Mouse (Mus musculus) liver, embryonic 13.5 days (tissue): Measurements from ENCODE around the gene Add2. TPM values are rescaled to one million over a fixed set of nuclear protein-coding genes. Genes with fewer than 3 reads are reported as not detected.
A peak's percentile ranks its signal among the peaks of the same experiment; 100 is the strongest.

Experiments
- ATAC-seq: fragments of 200-750 bp; cut with Nextera tagmentation; 2 replicates; pipeline ENCODE4 v1.8.0; 2017; ENCODE audit warnings: low read depth, mild to moderate bottlenecking, moderate number of reproducible peaks, moderate library complexity
- DNase-seq: peaks from one replicate; pipeline ENCODE4 v3.0.0; 2022
- H3K27ac ChIP-seq: fragments of 300-500 bp; sonication (generic); 2 replicates; pipeline ENCODE4 v1.5.1; 2015; ENCODE audit warnings: moderate library complexity, mild to moderate bottlenecking, inconsistent platforms
- H3K27me3 ChIP-seq: fragments of 300-500 bp; sonication (generic); 2 replicates; pipeline ENCODE4 v1.6.1; 2015; ENCODE audit warnings: mild to moderate bottlenecking, inconsistent platforms
- H3K36me3 ChIP-seq: fragments of 300-500 bp; sonication (generic); 2 replicates; pipeline ENCODE4 v1.6.1; 2015; ENCODE audit warnings: mild to moderate bottlenecking, inconsistent platforms
- H3K4me1 ChIP-seq: fragments of 300-500 bp; sonication (generic); replicated peaks from 2 replicates; pipeline ENCODE4 v1.6.1; 2015; ENCODE audit warnings: inconsistent platforms
- H3K4me2 ChIP-seq: fragments of 300-500 bp; sonication (generic); 2 replicates; pipeline ENCODE4 v1.6.1; 2015; ENCODE audit warnings: inconsistent platforms, mild to moderate bottlenecking, moderate library complexity
- H3K4me3 ChIP-seq: fragments of 300-500 bp; sonication (generic); replicated peaks from 2 replicates; pipeline ENCODE4 v1.5.1; 2015; ENCODE audit warnings: mild to moderate bottlenecking, inconsistent platforms
- H3K9ac ChIP-seq: fragments of 300-500 bp; sonication (generic); 2 replicates; pipeline ENCODE4 v1.6.1; 2015; ENCODE audit warnings: mild to moderate bottlenecking, inconsistent platforms
- H3K9me3 ChIP-seq: fragments of 300-500 bp; sonication (generic); replicated peaks from 2 replicates; pipeline ENCODE4 v1.6.1; 2016; ENCODE audit warnings: inconsistent platforms
- WGBS: fragments of 180-500 bp; shearing (Covaris S2); methylation state at CpG from one replicate; pipeline ENCODE4 v1.1.7; 2015; ENCODE audit not compliant: insufficient replicate concordance; 5-methylcytosine and 5-hydroxymethylcytosine counted together
- polyA plus RNA-seq: library from polyadenylated mRNA; unstranded; fragments of >200 nt; fragmentation: Nextera tagmentation; extraction: Ambion mirVana; gene quantifications from 2 replicates; pipeline ENCODE4 v1.2.1, GENCODE M21; 2015

Add2 gene
- polyA plus RNA-seq, 1 experiment from 2014 or later = 93.3 TPM

- Histone ChIP-seq H3K9ac (no peak overlapping the region), H3K36me3 (no peaks in the 10 kb centered on the region), H3K4me2 (no peak overlapping the region), H3K9me3 (0 out of 2 replicates have a peak, but pooled peaks cover 3% of the 10 kb centered on the region), H3K4me1 (0 out of 2 replicates have a peak, but pooled peaks cover 2% of the 10 kb centered on the region), H3K27me3 (no peaks in the 10 kb centered on the region), H3K4me3 (no peak overlapping the region), H3K27ac (no peak overlapping the region)
- DNase-seq = no peak
- 73% methylated on average over 6 of the region's 6 CpGs for WGBS
- ATAC-seq = no peak
These were observed 112.8 kb downstream of the Add2 start for GRCm38 (mm10) chr6:86141284-86141683.

GRCm38 (mm10) chr6:86141820-86142219 lies 113.3 kb downstream of the Add2 start:
- Histone ChIP-seq H3K9me3 (0 out of 2 replicates have a peak, but pooled peaks cover 3% of the 10 kb centered on the region), H3K9ac (no peak overlapping the region), H3K36me3 (no peaks in the 10 kb centered on the region), H3K4me3 (no peak overlapping the region), H3K4me1 (0 out of 2 replicates have a peak, but pooled peaks cover 2% of the 10 kb centered on the region), H3K27me3 (no peaks in the 10 kb centered on the region), H3K4me2 (no peak overlapping the region), H3K27ac (no peak overlapping the region)
- 15% methylated on average over 3 of the region's 3 CpGs for WGBS
- peak; percentile 33 for DNase-seq
- no peak for ATAC-seq

- H3K9me3 ChIP-seq = 0 out of 2 replicates have a peak, but pooled peaks cover 3% of the 10 kb centered on the region
- DNase-seq (no peak), ATAC-seq (no peak)
- no peak overlapping the region for H3K4me3 ChIP-seq
- 83% methylated on average over 6 of the region's 6 CpGs for WGBS
- H3K9ac ChIP-seq = no peak overlapping the region
- no peaks in the 10 kb centered on the region for H3K36me3 ChIP-seq
- H3K27ac ChIP-seq = no peak overlapping the region
- H3K4me1 ChIP-seq = peaks cover 10% of the 10 kb centered on the region; the same call in 1 of the 2 replicates
- no peak overlapping the region for H3K4me2 ChIP-seq
- no peaks in the 10 kb centered on the region for H3K27me3 ChIP-seq
These were observed 116.5 kb downstream of the Add2 start for GRCm38 (mm10) chr6:86144986-86145385.

GRCm38 (mm10) chr6:86148518-86148917 lies 120.0 kb downstream of the Add2 start:
- WGBS = 17% methylated on average over 4 of the region's 4 CpGs
- no peak overlapping the region for H3K9ac ChIP-seq
- no peak overlapping the region for H3K27ac ChIP-seq
- ATAC-seq (no peak), DNase-seq (no peak)
- H3K27me3 ChIP-seq = no peaks in the 10 kb centered on the region
- no peak overlapping the region for H3K4me2 ChIP-seq
- H3K4me1 ChIP-seq = peaks cover 8% of the 10 kb centered on the region; the same call in 1 of the 2 replicates
- H3K36me3 ChIP-seq = no peaks in the 10 kb centered on the region
- H3K4me3 ChIP-seq = no peak overlapping the region
- 0 out of 2 replicates have a peak, but pooled peaks cover 3% of the 10 kb centered on the region for H3K9me3 ChIP-seq

- Histone ChIP-seq H3K36me3 (no peaks in the 10 kb centered on the region), H3K27ac (no peak overlapping the region), H3K4me3 (no peak overlapping the region), H3K27me3 (no peaks in the 10 kb centered on the region), H3K9ac (no peak overlapping the region), H3K4me2 (no peak overlapping the region), H3K9me3 (0 out of 2 replicates have a peak, but pooled peaks cover 3% of the 10 kb centered on the region), H3K4me1 (peaks cover 8% of the 10 kb centered on the region; the same call in 1 of the 2 replicates)
- 18% methylated on average over 4 of the region's 4 CpGs for WGBS
- ATAC-seq = no peak
- no peak for DNase-seq
These were observed 120.5 kb downstream of the Add2 start for GRCm38 (mm10) chr6:86149001-86149400.

- Histone ChIP-seq H3K36me3 (no peaks in the 10 kb centered on the region), H3K27me3 (no peaks in the 10 kb centered on the region), H3K27ac (no peak overlapping the region), H3K4me3 (no peak overlapping the region), H3K4me2 (no peak overlapping the region), H3K4me1 (peaks cover 8% of the 10 kb centered on the region; the same call in 1 of the 2 replicates), H3K9ac (no peak overlapping the region), H3K9me3 (no peaks in the 10 kb centered on the region)
- 74% methylated on average over 7 of the region's 7 CpGs for WGBS
- DNase-seq (no peak), ATAC-seq (no peak)
These were observed 124.2 kb downstream of the Add2 start for GRCm38 (mm10) chr6:86152676-86153075.

- H3K9me3 ChIP-seq = no peaks in the 10 kb centered on the region
- H3K27me3 ChIP-seq = no peaks in the 10 kb centered on the region
- no peak overlapping the region for H3K4me3 ChIP-seq
- H3K27ac ChIP-seq = no peak overlapping the region
- peaks cover 5% of the 10 kb centered on the region; the same call in 1 of the 2 replicates for H3K4me1 ChIP-seq
- ATAC-seq = no peak
- H3K4me2 ChIP-seq = no peak overlapping the region
- DNase-seq = no peak
- WGBS = 67% methylated on average over 8 of the region's 8 CpGs
- H3K36me3 ChIP-seq = no peaks in the 10 kb centered on the region
- no peak overlapping the region for H3K9ac ChIP-seq
These were observed 125.0 kb downstream of the Add2 start for GRCm38 (mm10) chr6:86153436-86153990.

- WGBS = 60% methylated on average over 5 of the region's 5 CpGs
- H3K27ac ChIP-seq = no peak overlapping the region
- DNase-seq = no peak
These were observed 125.5 kb downstream of the Add2 start for GRCm38 (mm10) chr6:86154006-86154405.

GRCm38 (mm10) chr6:86154481-86154880 lies 126.0 kb downstream of the Add2 start:
- Histone ChIP-seq H3K4me3 (no peak overlapping the region), H3K4me2 (no peak overlapping the region), H3K9ac (no peak overlapping the region), H3K27me3 (no peaks in the 10 kb centered on the region), H3K9me3 (no peaks in the 10 kb centered on the region), H3K27ac (no peak overlapping the region), H3K4me1 (no peaks in the 10 kb centered on the region), H3K36me3 (no peaks in the 10 kb centered on the region)
- 41% methylated on average over 2 of the region's 2 CpGs for WGBS
- ATAC-seq (no peak), DNase-seq (no peak)

More at GRCm38 (mm10) chr6:86154006-86154405, 125.5 kb downstream of the Add2 start:
- peaks cover under 1% of the 10 kb centered on the region; the same call in 1 of the 2 replicates for H3K4me1 ChIP-seq
- H3K36me3 ChIP-seq = no peaks in the 10 kb centered on the region
- no peak overlapping the region for H3K4me3 ChIP-seq
- no peaks in the 10 kb centered on the region for H3K9me3 ChIP-seq
- H3K9ac ChIP-seq = no peak overlapping the region
- no peaks in the 10 kb centered on the region for H3K27me3 ChIP-seq
- H3K4me2 ChIP-seq = no peak overlapping the region
- no peak for ATAC-seq

GRCm38 (mm10) chr6:86157253-86158234 lies 129.1 kb downstream of the Add2 start:
- WGBS = 65% methylated on average over 17 of the region's 17 CpGs
- Histone ChIP-seq H3K4me2 (no peak overlapping the region), H3K27me3 (no peaks in the 10 kb centered on the region), H3K36me3 (no peaks in the 10 kb centered on the region), H3K9ac (no peak overlapping the region), H3K9me3 (no peaks in the 10 kb centered on the region), H3K4me1 (no peaks in the 10 kb centered on the region), H3K27ac (no peak overlapping the region), H3K4me3 (no peak overlapping the region)
- ATAC-seq (no peak), DNase-seq (no peak)

- Histone ChIP-seq H3K9me3 (no peaks in the 10 kb centered on the region), H3K9ac (no peak overlapping the region), H3K4me3 (no peak overlapping the region), H3K4me2 (no peak overlapping the region), H3K36me3 (no peaks in the 10 kb centered on the region), H3K27ac (no peak overlapping the region), H3K4me1 (no peaks in the 10 kb centered on the region), H3K27me3 (peaks cover 6% of the 10 kb centered on the region; the same call in 1 of the 2 replicates)
- ATAC-seq (no peak), DNase-seq (no peak)
- WGBS = 69% methylated on average over 3 of the region's 3 CpGs
These were observed 132.4 kb downstream of the Add2 start for GRCm38 (mm10) chr6:86160878-86161277.
